Mouse (Mus musculus) MN1 (cell line): ENCODE results near the gene Plekhg3.

Source experiments
- DNase-seq: peaks from one replicate; pipeline ENCODE4 v3.0.0-alpha.2; 2016; ENCODE audit warnings: low spot score

The Plekhg3 gene

GRCm38 (mm10) chr12:76530580-76531139 is at the start of gene Plekhg3:
Gene Plekhg3, plus strand, starts transcription at chr12:76530891.
- DNase-seq = no peak

GRCm38 (mm10) chr12:76482446-76482845 is 48.2 kb upstream of the Plekhg3 start:
- no peak for DNase-seq

- no peak for DNase-seq
Measured at GRCm38 (mm10) chr12:76482948-76483347, 47.7 kb upstream of the Plekhg3 start.

GRCm38 (mm10) chr12:76484881-76485280 is 45.8 kb upstream of the Plekhg3 start:
- DNase-seq = no peak

DNA sequence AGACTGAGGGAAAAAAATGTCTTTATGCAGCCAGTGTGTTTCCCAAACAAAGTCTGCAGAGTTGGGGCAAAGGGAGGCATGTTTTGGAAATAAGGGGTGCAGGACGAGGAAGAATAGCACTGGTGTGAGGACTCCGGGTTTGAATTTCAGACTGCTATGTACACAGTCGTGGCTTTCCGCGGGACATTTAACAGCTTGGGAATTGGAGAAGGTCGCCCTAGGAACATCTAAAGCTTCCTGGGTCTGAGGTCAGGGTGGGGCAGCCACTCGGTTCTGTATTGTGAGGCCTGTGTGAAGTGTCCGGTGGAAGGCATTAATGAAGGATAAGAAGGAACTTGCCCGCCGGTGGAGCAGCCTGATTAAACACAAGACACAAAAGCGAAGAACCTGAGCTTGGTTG is 45.3 kb upstream of the Plekhg3 start:
- DNase-seq = no peak

DNA sequence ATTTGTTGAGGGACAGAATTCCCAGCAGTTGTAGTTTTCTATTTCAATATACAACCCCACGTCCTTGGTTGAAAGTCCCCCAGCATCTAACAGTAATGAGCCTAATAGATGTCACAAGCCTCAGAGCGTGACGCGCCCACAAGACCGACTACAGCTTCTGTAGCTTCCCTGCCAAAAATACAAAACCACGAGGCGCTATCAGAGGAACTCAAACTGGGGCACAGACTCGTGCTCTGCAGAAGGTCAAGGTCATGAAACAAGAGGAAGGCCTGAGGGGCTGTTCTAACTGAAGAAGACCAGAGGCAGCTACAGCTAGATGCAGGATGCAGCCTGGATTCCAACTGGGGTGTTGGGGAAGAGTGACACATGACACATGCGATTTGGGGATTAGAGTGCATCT is 43.7 kb upstream of the Plekhg3 start:
- DNase-seq = no peak

- DNase-seq = no peak
Measured at GRCm38 (mm10) chr12:76490798-76491197, 39.9 kb upstream of the Plekhg3 start.

DNA sequence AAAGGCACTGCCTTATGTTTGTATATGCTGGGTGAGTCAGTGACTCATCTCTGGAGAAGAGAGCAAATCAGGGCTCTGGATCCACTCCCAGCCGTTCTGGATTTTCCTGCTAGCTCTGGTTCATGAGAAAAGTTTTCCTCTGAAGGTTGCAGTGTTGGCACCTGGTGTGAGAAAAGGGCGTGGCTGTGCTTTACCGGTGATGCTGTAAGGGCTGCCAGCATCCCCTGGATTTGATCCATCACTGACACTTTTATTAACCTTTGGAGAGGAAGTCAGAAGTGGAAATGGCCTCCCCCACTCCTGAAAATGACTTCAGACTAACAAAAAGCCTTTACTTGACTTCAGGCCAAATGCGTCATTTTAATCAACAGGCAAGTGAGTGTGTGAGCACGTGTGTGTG is 37.2 kb upstream of the Plekhg3 start:
- DNase-seq = no peak

DNA sequence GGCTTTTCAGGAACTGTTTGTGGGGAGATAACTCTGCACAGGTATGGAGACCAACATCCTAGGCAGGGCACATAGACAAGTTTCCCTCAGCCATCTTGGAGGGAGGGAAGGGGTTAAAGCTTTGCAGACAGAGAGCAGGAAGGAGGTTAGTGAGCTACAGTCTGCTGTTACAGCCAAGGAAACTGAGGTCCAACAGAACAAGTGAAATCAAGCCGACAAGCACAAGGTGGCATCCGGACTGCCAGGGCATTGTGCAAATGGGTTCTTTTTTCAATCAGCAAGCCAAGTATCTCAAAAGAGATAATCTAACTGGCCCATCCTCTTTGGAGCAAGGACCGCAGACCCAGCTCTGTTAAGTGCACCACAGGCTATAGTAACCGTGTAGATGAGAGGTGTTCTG is 35.3 kb upstream of the Plekhg3 start:
- no peak for DNase-seq

DNA sequence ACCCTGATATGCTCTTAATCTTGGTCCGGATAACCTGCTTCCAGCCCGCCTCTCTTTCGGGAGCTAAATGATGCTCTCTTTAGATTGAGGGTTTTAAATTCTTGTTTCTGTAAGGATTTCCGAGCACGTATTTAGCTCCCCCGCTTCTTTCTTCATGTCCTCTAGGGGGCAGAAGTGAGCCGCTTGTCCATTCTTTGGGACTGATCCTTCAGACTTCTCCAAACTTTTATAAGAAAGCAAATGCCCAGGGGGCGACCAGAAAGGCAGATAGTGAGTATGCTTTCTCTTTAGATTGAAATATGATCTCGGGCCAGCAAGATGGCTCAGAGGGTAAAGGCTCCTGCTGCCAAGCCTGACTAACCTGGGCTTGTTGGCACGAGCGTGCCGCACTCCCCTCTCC is 34.4 kb upstream of the Plekhg3 start:
- DNase-seq = peak; percentile 31

- no peak for DNase-seq
Measured at GRCm38 (mm10) chr12:76499276-76499675, 31.4 kb upstream of the Plekhg3 start.

- DNase-seq = no peak
Measured at GRCm38 (mm10) chr12:76500055-76500454, 30.6 kb upstream of the Plekhg3 start.

DNA sequence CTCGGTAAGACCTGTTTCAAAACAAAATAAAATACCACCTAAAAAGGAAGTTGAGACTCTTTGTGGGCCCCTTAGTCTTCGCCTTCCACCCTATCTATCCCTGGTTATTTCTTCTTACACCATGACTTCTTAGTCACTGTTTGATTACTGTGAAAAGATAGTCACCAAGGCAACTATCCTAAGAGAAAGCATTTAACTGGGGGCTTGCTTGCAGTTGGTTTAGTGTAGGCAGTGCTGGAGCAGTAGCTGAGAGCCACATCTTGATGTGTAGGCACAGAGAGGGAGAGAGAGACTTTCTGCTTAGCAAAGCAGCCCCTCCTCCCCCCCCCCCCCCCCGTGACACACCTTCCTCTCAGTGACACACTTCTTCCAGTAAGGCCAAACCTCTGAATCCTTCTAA is 29.8 kb upstream of the Plekhg3 start:
- no peak for DNase-seq

GRCm38 (mm10) chr12:76502981-76503380 is 27.7 kb upstream of the Plekhg3 start:
- no peak for DNase-seq

- peak; percentile 16 for DNase-seq
Measured at GRCm38 (mm10) chr12:76506522-76506921, 24.2 kb upstream of the Plekhg3 start.

DNA sequence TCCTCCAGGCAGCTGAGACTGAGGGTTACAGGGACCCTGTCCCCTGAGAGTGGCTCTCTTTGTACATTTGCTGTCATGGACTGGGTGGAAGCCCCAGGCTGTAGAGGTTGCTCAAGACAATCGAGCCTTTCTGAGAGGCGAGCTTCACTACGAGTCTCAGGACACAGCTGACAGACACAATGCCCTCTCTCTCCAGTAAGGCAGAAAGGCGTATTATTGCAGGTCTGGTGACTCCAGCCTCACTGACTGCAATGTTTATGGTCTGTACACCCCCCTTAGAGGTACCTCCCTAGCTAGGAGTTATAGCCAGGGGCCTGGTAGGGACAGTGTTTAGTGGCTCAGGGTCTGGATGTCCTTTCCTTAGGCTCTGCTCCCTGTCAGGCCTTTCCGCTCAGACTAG is 22.9 kb upstream of the Plekhg3 start:
- DNase-seq = no peak

DNA sequence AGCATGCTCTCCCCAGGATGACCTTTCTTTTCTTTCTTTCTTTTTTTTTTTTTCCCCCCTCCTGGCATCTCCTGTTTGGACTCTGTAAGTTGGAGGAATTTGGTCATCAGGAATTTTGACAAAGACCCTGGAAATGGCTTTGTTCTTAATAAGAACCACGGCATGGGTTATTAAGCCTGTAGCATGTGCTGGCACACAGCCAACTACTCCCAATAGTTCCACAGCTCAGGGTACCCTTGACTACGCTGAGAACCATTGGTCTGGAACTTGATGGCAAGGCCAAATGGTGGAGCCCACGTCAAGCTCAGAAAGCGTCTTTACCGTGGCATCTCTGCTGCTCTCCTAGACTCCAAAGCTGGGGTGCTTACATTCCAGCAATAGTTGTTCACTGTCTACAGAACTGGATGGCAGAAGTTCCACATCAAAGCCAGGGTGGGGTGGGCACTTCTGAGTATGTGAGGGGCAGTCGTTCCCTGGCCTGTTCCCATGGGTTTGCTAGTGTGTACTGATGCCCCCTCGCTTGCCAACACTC is 21.7 kb upstream of the Plekhg3 start:
- no peak for DNase-seq

DNA sequence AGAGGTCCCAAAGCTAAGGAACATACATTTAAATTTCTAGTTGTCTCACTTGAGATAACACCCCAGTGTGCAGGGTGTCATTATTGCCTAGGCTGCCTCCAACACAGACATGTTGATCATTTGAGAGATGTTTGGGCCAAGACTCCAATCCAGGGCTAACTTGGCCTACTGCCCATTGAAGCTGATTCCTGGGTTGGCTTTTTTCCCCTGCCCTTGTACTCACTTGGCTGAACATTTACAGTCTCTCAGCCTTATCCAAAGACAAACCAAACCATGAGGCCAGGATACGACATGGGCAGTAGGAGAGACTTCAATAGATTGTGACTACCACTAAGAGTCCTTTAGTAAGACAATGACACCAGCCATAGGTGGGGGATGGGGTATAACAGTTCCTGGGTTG is 18.0 kb upstream of the Plekhg3 start:
- no peak for DNase-seq

GRCm38 (mm10) chr12:76514842-76515241 is 15.8 kb upstream of the Plekhg3 start:
- DNase-seq = no peak

GRCm38 (mm10) chr12:76518000-76518399 is 12.7 kb upstream of the Plekhg3 start:
- DNase-seq = no peak

DNA sequence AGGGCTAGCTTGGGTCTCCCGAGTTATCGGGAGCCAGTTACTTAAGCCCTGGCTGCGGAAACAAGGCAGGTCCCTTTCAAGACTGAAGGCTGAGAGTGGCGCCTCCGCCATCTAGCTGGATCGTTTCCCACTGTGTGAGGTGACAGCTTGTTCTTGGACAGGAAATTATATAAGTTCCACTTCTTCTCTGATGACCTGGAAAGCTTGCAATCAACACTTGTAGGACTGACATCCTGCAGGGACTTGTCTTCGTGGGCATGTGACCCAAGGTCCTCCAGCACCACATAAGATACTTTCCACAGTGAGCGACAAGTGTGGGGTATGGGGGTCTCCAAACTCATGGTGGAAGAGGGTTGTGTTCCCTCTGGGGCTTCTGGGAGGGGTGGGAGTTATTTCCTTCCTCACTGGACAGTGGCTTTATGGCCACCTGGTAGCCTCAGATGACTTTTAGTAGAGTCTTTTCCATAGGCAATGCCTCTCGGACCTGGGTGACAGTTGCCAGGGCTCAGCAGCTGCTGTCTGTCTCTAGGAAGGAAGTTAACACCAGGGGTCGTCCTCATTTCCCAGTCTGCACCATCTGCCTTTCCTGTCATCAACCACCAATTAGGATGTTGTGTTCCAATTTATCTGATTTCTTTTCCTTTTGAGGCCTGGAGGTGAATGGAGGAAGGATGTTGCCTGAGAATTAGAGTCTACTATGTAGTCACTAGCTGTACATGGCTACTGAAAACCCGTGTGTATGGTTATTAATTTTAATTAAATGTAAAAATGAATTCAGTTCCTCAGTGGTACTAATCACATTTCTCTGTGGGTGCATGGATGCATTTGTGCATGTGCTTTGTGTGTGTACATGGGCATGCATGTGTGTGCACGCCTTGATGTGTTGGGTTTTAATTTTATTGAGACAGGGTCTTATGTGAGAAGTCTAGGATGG is 11.5 kb upstream of the Plekhg3 start:
- DNase-seq = no peak

DNA sequence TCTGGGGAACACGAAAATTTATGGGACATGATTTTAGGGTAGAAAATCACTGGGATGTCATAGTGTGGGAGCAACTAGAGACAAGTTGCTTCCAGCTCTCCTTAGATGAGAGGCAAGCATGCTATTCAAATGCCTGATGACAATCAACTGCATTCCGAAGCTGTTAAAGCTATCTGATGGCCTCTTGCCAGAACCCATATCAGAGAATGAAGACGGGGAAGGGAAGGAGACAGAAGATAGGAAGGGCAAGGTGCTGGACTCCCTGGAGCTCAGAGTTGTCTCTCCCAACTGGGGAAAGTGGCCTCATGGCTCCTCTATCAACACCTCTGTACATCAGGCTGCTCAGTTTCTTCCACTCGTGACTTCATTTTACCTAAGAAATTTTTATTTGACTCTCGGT is 7.0 kb upstream of the Plekhg3 start:
- no peak for DNase-seq

- DNase-seq = no peak
Measured at GRCm38 (mm10) chr12:76524915-76525314, 5.8 kb upstream of the Plekhg3 start.
